Mouse (Mus musculus) cerebellum, adult 18-20 months (tissue): ENCODE results near the gene Auts2.

Experiments
- DNase-seq, 2 experiments: peaks; one replicate each; pipeline ENCODE4 v3.0.0; 2021

Gene Auts2

DNA sequence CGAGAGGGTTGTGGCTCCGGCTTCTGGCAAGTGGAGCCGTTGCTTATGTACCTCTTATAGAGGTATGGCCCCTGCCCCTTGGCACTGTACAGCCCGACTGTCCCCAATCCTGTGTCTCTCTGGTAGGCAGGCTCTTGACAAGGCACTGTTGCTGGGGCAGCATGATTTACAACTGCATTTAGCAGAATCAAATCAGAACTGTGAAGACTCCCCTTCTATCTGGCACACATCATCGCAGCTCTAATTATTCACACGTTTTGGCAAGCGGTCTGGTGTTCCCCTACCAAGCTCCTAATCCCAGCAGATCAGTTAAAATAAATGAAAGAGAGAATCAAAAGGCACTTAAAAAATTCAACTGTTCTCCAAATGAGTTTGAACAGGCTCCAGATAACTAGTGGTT lies 835.7 kb downstream of the Auts2 start:
- no peak for DNase-seq

DNA sequence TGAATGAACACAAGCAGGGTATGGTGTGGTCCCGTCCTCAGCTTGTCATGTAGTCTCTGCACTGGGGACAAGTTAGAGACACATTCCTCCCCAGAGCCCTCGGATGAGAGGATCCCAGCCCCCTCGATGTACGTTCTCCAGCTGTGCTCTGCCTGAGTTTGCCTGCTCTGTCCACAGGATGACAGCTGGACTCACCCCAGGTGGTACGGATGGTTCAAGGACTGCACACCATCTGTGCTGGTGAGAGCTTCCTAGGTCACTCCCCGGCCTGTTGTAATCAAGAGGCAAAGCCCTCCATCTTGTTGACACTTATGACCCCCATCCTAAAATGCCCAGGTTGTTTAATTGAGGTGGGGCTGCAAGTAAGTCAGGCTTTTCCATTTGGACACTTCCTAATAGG lies 839.4 kb downstream of the Auts2 start:
- peak in 1 of 2 experiments; percentile 18 for DNase-seq

DNA sequence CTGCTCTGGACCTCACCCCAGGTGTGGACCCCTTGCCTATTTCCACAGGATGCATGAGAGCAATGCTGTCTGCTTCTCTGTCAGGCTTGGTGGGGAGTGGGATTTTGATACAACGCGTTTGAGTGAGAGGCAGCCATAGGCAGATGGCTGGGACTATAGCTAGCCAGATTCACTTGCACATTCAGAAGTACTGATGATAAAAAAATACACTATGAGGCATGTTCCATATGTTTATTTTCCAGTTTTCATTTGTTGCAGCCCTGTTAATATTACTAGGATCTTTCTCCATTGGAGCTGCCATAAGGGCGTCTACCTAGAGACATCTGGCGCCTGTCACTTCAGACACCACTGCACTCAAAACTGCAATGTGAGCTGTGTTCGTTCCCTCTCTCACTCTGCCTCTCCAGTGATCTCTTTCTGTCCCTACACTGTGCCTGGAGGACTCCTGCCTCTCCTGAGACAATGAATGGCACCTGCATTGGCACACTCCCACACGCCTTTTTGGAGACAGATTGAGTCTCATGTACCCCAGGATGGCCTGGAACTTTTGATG lies 840.2 kb downstream of the Auts2 start:
- DNase-seq, result no peak

DNA sequence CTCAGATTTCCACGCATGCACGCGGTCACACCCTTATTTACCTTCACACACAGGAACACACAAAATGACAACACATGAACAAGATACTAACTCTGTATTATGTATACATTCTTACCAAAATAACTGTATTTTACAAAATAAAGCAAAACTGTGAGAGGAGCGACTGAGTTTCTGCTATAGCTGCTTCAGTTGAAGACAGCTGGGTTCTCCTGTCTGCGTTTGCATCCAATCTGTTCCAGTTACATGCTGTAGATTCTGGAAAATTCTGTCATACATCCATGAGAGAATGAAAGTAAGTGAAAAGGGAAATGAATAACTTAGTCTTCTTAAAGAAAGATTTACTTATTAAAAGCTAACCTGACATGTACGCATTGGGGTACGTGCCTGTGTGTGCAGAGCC lies 844.2 kb downstream of the Auts2 start:
- DNase-seq, result no peak

DNA sequence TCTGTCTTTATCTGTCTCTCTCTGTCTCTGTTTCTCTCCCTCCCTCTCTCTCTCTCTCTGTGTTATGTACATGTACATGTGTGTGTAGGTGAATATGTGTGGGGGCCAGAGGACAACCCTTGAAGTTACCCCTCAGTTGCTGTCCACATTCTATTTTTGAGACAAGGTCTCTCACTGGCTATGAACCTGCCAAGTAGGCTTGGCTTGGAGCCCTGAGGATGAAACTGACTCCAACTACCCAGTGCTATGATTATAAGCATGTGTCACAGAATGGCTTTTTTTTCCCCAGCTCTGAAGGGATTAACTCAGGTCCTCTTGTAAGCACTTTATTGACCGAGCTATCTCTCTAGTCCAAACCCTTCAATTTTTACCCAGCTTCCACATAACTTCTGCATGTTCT lies 852.4 kb downstream of the Auts2 start:
- no peak for DNase-seq

DNA sequence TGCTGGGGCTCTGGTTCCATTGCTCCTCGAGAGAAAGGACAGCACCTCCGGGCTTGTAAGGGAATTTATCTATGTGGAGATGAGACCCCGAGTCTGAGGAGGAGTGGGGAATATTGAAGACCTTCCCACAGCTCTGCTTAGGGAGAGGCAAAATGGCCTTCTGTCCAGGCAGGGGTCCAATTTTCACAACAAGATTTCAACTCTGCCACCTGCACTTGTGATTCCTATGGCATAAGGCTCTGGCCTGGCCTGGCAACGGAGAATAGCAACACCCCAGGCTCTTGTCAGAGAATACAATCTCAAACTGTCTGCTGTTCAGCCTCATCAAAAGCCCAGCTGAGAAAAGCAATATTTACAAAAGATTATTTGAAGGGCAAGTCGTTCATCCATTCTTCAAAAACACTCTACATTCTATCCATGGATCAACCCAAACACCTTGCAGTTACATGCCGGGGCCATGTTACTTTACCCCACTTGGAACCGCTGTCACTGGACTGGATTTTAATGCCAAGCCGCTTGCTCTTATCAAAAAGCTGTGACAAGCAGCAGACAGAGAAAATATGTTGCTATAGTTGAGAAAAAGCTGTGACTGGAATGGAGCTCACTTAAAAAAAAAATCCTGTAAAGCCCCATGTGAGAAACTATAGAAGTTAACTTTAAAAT lies 856.1 kb downstream of the Auts2 start:
- DNase-seq, result no peak

DNA sequence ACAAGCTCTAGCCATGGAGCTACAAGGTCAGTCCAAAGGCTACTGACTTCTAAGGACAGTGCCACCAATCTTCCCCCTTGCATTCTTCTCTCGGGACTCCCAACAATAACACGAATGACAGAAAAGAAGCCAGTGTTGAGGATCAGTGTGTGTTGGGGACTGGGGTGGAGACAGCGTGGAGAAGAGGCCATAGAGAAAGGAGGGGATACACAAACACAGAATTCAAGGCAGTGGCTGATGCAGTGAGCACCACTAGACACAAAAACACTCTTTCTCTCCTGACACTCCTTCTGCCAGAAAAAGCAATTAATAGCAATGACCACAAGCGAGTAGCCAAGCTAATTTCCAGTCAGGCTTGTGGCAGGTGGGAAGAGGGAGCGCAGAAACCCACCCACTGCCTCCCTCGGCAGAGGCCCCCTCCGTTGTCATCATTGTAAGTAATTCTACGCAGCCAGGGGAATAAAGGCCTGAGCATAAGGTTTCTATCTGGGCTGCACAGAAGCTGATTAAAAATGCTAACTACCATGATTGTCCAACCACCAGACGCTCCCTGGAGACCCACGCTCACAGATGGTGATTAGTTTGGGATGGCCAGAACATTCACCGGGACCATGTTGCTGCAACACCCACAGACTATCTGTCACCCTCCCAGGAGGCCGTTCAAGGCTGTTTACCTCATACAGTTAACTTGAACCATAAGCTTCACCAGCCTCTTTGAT lies 862.9 kb downstream of the Auts2 start:
- no peak for DNase-seq

DNA sequence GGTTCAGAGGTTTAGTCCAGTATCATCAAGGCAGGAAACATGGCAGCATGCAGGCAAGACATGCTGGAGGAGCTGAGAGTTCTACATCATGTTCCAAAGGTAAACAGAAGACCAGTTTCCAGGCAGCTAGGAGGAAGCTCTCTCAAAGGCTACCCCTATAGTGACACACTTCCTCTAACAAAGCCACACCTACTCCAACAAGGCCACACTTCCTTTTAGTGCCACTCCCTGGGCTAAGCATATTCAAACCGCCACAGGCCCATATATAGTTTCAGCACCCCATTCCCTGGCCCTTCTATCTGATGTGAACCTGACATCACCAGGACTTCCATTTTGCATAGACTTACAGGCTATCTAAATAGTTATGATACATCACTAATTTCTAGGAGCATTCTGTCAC lies 863.6 kb downstream of the Auts2 start:
- no peak for DNase-seq

DNA sequence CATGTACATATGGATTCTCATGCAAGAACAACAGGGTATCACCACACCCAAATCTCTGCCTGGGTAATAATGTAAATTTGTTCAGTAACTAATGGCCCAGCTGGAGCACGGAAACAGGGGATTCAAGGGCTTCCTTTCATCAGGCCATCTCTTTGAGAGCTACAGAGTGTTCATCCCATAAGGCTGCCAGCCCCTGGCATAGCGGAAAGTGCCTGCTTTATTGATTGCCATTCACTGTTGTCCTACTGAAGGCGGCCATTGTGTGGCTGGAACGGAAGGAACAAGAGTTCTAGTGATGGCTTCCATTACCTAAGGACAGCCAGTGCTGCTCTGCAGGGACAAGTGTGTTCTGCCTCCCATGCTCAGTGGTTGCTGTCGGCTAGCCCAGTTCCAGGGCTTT lies 865.6 kb downstream of the Auts2 start:
- DNase-seq, result peak; percentile 12 to 18

DNA sequence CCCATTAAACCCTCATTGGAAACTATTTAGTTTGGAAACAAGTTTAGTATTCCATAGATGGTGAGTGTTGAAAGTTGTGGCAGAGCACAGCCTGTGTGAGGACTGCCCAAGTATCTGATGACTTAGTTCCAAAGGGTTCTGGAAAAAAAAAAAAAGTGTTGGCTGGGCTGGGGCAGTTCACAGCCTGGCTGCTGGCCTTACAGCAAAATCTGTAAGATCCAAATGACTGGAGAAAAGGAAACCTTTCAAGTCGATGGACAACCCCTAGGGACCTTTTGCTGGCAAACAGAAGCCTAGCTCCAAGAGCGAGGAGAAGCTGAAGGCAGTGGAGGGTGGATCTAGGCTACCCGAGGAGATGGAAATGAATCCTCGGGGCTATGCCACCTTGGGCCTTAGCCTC lies 869.4 kb downstream of the Auts2 start:
- DNase-seq, result no peak

DNA sequence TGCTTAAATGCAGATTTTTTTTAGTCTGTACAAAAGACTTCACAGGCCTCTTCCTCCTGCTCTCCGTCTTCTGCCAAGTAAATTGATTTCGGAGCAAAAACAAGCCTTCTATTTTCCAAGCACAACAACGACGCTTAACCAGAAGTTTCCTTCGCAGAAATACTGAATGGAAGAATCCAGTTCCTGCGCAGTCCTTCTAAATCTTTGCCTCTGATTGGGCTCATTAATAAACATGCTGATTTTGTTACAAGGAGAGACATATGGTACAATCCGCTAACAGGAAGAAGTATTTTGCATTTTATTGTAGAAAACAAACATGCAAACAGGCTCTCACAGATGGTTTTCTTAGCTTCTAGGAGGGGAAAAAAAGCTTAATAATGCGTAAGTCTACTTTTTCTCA lies 878.1 kb downstream of the Auts2 start:
- no peak for DNase-seq

DNA sequence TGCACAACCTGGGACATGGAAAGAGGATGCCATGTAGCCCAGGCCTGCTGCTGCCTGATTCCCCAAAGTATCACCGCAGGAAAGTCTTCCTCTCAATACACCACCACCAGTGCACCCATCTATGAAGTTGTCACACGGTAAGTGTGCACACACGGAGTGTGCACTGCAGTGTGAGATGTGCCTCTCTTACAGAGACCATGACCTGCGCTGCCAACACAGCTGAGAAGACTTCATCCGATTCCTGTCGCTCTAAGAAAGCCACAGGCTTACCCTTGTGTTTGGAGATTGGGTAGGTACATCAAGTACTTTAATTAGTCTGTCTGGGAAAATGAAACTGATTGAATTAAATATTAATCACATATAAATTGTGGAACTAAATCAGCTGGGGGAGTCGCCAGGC lies 878.5 kb downstream of the Auts2 start:
- no peak for DNase-seq

DNA sequence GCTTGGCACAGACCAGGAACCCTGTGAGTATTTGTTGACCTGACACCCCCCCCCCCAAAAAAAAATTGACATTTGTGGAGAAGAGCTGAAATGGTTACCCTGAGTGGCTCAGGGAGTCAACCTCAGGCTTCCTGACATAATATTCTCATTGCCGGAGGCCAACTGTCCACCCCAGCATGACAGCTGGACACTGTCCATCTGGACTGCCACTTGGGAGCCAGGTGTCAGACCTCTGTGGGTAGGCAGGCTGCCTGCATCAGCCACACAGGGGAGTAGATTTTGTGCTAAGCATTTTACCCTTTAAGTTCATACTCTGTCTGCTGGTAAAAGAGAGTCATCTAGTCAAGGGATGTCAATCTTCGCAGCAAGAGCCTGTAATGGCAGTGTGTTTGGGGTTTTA lies 880.5 kb downstream of the Auts2 start:
- DNase-seq, result peak; percentile 69 to 74

DNA sequence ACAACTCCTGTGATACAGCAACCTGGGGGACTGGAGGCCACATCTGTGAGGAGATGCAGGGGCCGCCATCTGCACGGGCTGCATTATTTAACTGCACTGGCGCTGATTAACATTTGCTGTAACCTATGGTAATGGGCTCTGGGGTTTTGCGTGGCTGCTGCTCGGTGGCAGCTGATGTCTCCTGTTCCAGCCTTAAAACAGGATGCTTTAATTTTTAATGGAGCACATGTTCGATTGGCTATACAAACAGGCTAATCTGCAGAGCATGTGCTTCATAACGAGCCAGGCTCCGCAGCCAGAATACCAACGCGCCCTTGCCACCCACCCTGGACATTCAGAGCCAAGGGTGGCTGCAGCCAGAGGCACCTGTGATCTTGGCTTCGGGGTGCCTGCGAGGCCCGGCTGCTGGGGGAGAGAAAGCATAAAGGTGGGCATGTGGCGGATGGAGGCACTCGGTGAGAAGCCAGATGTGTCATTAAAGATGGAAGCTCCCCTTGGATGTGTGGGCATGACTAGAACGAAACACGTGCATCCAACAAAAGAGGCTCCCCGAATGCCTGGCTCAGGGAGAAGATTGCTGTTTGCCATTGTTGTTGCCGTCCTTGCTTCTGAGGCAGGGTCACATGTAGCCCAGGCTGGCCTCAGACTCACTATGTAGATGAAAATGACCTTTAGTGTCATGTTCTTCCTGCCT lies 884.2 kb downstream of the Auts2 start:
- no peak for DNase-seq

DNA sequence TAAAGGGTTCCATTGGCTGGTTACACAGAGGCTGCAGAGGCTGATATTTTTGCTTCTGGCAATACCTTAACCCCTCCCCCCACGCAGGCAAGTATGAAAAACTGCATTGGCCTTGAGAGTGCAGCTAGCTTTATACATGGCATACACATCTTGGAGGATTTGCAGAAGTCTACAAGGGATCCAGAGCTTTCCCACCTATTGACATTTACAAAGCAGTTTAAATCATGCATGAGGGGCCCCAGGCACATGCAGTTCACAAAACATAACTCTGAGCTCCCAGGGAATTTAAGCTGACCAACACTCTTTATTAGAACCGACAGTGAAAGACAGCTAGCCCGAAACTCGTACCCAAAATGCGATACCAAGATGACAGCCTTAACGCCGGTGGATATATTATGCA lies 888.9 kb downstream of the Auts2 start:
- DNase-seq, result no peak

DNA sequence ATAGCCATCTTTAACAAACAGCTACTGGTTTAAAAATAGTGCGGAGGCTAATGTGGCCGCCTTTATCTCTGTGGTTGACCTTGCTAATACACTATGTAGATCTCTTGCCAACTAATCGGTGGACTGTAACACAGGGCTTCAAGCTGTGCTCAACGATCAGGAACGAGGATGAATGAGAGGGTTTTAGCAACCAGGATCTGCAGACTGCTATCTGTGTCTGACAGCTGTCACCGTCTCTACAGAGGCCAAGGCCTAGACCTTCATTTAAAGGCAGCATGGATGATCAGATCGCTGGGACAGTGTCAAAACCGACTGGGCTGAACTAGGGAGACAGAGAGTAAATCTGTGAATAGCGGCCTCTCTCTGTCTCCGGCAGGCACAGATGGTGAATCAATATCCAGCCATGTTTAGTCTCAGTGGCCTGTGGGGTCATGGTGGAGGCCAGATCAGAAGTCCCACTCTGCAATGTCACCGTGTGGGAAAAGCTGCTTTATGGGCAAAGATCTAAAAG lies 892.7 kb downstream of the Auts2 start:
- peak; percentile 52 to 59 for DNase-seq

DNA sequence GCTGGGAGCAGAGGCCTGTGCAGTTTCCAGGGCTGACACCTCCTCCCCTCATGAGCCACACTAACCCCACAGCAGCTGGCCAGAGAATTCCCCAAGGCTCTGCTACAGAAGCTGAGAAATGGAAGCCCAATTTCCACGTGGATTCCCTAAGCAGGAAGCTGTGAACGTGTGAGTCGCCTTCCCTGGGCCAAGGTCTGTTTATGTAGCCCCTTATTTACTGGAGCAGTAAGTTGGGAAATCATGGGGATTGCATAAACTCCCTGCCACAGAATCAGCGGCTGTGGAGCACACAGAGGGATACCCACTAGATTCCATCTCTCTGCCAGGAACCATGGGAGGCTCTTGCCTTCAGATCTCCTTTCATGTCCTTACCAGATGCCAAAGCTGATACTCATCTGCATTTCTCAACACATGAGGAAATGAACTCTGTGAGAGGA lies 895.4 kb downstream of the Auts2 start:
- DNase-seq, result no peak

DNA sequence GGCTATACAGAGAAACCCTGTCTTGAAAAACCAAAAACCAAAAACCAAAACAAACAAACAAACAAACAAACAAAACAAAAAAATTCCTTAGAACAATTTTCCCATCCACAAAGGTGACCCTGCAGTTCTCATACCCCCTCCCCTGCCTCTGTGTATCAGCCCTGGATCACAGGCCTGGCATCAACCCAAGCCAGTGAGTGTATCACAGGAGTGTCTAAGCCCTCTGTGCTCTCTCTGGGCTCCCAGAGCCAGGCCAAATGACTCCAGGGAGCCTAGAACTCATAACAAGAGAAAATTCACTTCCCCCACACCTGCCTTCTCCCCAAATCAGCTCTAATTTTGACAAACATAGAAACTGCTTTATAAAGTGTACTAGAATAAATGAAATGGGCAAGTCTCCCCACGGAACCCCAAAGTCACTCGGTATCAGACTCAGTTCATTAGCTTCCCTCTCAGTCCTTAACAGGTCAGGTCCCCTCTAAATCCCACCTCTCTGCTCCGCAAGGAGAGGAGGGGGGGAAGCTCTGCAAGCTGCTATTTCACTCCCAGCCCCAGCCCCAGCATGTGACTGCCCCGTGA lies 896.0 kb downstream of the Auts2 start:
- no peak for DNase-seq

DNA sequence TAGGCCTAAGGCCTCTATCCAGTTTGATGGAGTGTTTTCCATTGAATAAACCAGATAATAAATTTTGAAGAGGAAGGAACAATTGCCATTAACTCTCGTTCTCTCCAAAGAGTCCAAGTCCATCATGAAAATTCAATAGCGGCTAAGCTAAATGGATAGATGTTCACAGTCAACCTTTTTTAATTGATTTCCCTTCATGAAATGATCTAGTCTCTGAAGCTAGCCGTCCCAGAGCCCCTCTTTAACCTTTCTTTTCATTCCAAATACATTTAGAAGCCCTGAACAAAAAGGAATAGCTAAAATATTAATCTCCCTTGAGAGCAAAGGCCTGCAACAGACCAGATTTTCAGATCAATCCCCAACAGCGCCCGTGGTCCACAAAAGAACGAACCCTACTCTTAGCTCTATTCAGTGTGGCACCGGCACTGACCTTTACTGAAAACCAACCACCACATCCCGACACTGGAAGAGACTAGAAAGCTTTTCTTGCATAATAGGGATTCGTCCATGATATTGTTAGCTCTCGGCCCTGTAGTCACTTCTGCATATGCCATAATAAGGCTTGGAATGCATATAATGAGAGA lies 896.9 kb downstream of the Auts2 start:
- DNase-seq, result no peak

DNA sequence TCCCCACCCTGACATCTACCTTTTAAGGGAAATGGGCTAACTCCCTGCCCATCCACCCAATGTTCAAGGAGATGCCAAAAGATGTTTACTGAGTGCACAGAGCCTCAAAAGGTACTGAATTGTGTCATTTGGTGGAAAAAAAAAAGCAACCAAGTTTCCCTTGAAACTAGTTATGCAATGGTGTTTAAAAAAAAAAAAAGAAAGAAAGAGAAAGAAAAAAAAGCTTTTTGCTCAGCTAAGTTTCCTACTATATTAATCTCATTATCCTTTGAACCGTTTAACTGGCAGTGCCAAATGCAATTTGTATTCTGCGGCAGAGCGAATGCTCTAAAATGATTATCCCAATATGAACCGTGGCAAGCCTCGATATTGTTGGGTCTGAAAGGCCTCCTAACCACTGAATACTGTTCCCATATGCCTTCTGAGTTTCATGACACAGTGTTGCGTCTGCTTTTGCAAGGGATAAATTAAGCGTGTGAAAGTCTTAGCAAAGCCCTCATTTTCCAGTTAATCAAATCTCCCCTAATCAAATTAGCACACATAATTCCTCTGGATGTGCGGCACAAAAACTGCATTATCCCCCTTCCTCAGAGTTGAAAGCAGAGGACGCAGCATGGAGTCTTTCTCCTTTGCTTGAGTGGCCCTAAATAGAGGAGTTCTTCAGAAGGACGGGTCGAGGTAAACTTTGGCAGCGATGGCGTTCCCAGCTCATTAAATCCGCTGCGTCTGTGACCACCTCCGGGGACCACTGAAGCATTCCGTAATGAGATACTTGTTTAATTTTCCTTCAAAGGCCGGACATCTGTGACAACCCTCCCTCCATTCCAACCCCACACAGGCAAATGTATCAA lies 897.6 kb downstream of the Auts2 start:
- DNase-seq, result no peak

DNA sequence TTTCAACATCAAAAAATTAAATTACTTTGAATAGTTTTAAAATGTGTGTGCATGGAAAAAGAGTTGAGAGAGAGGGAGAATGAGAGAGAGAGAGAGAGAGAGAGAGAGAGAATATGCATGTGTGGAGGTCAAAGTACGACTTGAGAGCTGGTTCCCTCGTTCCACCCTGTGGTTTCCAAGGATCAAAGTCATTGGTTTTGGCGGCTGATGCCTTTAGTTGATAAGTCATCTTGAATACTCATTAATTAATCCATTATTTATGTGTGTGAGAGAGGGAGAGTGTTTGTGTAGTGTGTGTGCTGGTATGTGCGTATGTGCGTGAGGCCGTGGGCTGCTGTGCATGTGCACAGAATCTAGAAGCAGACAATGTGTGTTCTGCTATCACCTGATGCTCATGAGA lies 898.8 kb downstream of the Auts2 start:
- no peak for DNase-seq
